Mouse (Mus musculus) midbrain, embryonic 14.5 days (tissue): ENCODE measurements at regions not wholly inside any gene's neighbourhood (a gene's known extent, or its start where the extent isn't known, plus 50 kb on each side); places are given as distances from the start of the nearest gene placed in this dataset.

Experiments used
- ATAC-seq: fragments of 200-750 bp; cut with Nextera tagmentation; 2 replicates; pipeline ENCODE4 v1.8.0; 2017; ENCODE audit warnings: moderate number of reproducible peaks, moderate library complexity; ENCODE audit not compliant: low FRiP score, low TSS enrichment
- DNase-seq: peaks from one replicate; pipeline ENCODE4 v3.0.0-alpha.2; 2015
- H3K27ac ChIP-seq: fragments of 300-500 bp; sonication (generic); replicated peaks from 2 replicates; pipeline ENCODE4 v1.5.1; 2014; ENCODE audit warnings: mild to moderate bottlenecking, low read depth, low read length, moderate library complexity
- H3K27me3 ChIP-seq: fragments of 300-500 bp; sonication (generic); 2 replicates; pipeline ENCODE4 v1.6.1; 2014; ENCODE audit warnings: low read length, control low read depth, mixed read lengths; ENCODE audit not compliant: control insufficient read depth, insufficient read depth
- H3K36me3 ChIP-seq: fragments of 300-500 bp; sonication (generic); 2 replicates; pipeline ENCODE4 v1.6.1; 2014; ENCODE audit warnings: low read length, control low read depth; ENCODE audit not compliant: control insufficient read depth, insufficient read depth
- H3K4me1 ChIP-seq: fragments of 300-500 bp; sonication (generic); 2 replicates; pipeline ENCODE4 v1.6.1; 2014; ENCODE audit warnings: mild to moderate bottlenecking, antibody characterized with exemption, low read length, control low read depth; ENCODE audit not compliant: control insufficient read depth, insufficient read depth
- H3K4me2 ChIP-seq: fragments of 300-500 bp; sonication (generic); 2 replicates; pipeline ENCODE4 v1.6.1; 2014; ENCODE audit warnings: mild to moderate bottlenecking, low read length, moderate library complexity
- H3K4me3 ChIP-seq: fragments of 300-500 bp; sonication (generic); replicated peaks from 2 replicates; pipeline ENCODE4 v1.5.1; 2014; ENCODE audit warnings: low read depth, low read length
- H3K9ac ChIP-seq: fragments of 300-500 bp; sonication (generic); replicated peaks from 2 replicates; pipeline ENCODE4 v1.6.1; 2014; ENCODE audit warnings: mild to moderate bottlenecking, low read length, moderate library complexity
- H3K9me3 ChIP-seq: fragments of 300-500 bp; sonication (generic); 2 replicates; pipeline ENCODE4 v1.6.1; 2016; ENCODE audit warnings: low read length, control low read depth, mixed read lengths; ENCODE audit not compliant: control insufficient read depth
- WGBS: fragments of 180-500 bp; shearing (Covaris S2); extraction: QIAGEN DNeasy Blood & Tissue Kit; methylation state at CpG from one replicate; pipeline ENCODE4 v1.1.7; 2014; 5-methylcytosine and 5-hydroxymethylcytosine counted together

DNA sequence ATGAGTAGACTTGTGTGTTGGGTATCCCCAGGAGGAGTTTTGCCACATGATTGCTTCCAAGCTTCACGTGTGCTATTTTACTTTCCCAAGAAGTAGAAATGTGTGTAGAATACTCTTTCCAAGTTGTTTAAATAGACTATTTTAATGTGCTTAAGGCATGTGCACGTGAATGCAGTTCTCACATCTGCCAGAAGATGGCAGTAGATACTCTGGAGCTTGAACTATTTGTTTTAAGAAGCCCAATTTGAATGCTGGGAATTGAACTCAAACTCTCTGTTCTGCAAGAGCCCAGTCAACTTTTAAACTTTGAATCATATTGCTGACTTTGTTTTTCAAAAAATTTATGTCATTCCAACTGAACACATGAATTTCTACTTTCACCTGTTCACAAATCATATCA lies 431.3 kb upstream of the Reg3g start:
- H3K27ac ChIP-seq, result no peak overlapping the region
- no peaks in the 10 kb centered on the region for H3K9me3 ChIP-seq
- DNase-seq (peak; percentile 65), ATAC-seq (no peak)
- no peaks in the 10 kb centered on the region for H3K36me3 ChIP-seq
- H3K4me3 ChIP-seq, result no peak overlapping the region
- WGBS, result 5% methylated on average over 2 of the region's 2 CpGs
- H3K27me3 ChIP-seq, result no peaks in the 10 kb centered on the region
- H3K4me1 ChIP-seq, result no peaks in the 10 kb centered on the region
- no peak overlapping the region for H3K9ac ChIP-seq
- no peak overlapping the region for H3K4me2 ChIP-seq

DNA sequence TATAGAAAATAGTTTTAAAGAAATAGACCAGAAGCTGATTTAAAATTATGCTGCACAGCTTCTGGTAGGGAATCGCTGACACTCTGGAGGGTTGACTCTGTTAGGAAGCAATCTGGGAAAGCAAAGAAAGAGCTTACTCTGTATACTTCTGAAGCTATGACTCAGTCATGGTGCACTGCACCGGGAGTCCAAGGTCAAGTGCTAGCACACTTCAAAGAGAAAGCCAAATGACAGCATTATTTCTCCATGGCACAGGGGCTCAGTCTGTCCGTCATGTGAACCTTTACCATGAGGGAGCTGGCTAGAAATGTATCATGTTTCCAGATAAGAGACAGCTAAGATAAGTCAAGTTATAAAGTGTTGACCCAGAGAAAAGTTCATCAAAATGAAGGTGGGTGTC lies 424.1 kb upstream of the Reg3g start:
- Histone ChIP-seq H3K9ac (no peak overlapping the region), H3K27me3 (no peaks in the 10 kb centered on the region), H3K9me3 (no peaks in the 10 kb centered on the region), H3K4me1 (no peaks in the 10 kb centered on the region), H3K4me2 (no peak overlapping the region), H3K4me3 (no peak overlapping the region), H3K27ac (no peak overlapping the region), H3K36me3 (no peaks in the 10 kb centered on the region)
- ATAC-seq (no peak), DNase-seq (no peak)
- 77% methylated on average over 3 of the region's 3 CpGs for WGBS

DNA sequence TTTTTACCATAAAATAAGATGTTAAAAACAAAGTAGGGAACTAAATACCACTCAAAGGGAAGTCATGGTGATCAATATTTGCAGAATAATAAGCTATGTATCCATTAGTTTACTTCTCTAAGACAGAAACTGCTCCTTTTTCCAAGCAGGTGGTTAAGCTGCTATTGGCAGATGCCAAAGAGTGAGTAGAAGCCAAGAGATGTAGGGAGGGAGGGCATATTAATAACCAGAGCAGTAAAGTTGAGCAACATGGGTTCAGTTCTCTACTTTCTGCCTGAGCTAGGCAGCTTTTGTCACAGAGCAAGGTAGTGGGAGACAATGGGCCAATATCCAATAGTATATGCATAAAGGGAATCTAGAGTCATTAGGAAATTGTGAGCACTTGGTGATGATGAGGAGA lies 394.4 kb upstream of the Reg3g start:
- no peak overlapping the region for H3K4me2 ChIP-seq
- ATAC-seq, result no peak
- no peaks in the 10 kb centered on the region for H3K27me3 ChIP-seq
- H3K9ac ChIP-seq, result no peak overlapping the region
- no peak overlapping the region for H3K4me3 ChIP-seq
- H3K27ac ChIP-seq, result no peak overlapping the region
- no peaks in the 10 kb centered on the region for H3K4me1 ChIP-seq
- H3K36me3 ChIP-seq, result no peaks in the 10 kb centered on the region
- no peaks in the 10 kb centered on the region for H3K9me3 ChIP-seq
- no peak for DNase-seq

DNA sequence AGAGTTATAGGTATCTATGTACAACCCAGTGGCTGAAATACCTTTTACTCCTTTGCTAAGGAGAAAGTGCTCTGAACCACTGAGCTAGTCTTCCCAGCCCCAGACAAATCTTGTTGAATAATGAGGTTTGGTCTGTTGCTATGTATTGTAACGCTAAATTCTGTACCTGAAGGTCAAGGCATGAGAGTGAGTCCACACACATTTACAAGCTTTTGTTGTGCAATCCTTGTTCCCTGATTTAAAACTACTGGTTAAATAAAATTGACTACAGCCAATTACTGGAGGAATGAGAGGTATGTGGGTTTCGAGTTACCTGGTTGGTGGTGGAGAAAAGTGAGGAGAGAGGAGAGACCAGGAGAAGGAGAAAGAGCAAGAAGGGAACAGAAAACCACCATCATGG lies 372.6 kb upstream of the Reg3g start:
- Histone ChIP-seq H3K4me2 (no peak overlapping the region), H3K4me1 (no peaks in the 10 kb centered on the region), H3K27me3 (no peaks in the 10 kb centered on the region), H3K4me3 (no peak overlapping the region), H3K36me3 (no peaks in the 10 kb centered on the region), H3K9ac (no peak overlapping the region), H3K9me3 (no peaks in the 10 kb centered on the region), H3K27ac (no peak overlapping the region)
- ATAC-seq, result no peak
- no peak for DNase-seq
- 73% methylated on average over 2 of the region's 2 CpGs for WGBS

DNA sequence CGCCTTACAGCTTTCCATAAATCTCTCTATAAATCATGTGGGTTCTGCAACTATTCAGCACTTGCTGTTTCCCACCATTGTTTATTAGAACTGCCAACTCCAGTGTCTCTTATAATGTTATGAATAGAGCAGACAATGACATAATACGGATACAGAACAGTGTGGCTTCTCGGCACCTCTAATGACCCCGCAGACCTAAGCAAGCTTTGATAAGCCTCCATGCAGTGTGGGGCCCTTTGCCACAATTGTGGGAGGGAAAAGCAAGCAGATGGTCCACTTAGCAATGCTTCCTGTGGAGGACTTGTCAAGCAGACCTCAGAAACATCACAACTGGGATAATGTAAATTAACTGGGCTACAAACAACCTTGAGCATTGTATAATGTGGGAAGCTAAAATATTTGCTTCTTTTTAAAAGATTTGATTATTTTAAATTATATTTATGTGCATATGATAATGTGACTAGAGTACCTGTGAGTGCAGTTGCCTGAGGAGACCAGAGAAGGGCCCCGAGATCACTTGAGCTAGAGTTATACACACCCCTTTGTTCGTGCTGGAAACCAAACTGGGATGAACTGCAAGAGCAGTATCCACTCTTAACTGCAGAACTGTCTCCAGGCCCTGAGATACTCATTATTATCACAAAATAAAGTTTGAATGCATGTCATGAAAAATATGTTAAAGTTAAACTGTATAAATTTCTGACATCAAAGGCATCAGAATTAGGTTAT lies 357.4 kb upstream of the Reg3g start:
- Histone ChIP-seq H3K4me3 (no peak overlapping the region), H3K27ac (no peak overlapping the region), H3K4me1 (no peaks in the 10 kb centered on the region), H3K9me3 (no peaks in the 10 kb centered on the region), H3K27me3 (no peaks in the 10 kb centered on the region), H3K4me2 (no peak overlapping the region), H3K9ac (no peak overlapping the region), H3K36me3 (no peaks in the 10 kb centered on the region)
- ATAC-seq (no peak), DNase-seq (peak; percentile 6)
- WGBS, result 54% methylated on average over 6 of the region's 6 CpGs

DNA sequence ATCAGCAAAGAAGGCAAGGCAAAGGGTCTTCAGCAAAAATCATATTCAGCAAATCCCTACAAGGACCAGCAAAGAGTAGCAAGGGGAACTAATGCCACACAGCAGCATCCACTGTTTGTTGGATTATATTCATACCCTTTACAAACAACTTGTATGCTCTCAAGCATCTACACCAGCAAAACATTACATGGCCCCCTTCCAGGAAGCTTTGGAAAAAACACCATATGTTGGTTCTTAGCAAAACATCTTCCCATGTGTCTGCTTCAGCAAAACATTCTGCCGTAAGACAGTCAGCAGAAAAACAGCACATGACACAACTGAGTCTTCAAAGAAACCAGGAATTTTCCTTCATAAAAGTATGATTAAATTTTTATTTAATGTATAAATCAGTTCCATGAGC lies 352.6 kb upstream of the Reg3g start:
- no peak overlapping the region for H3K4me2 ChIP-seq
- WGBS, result 98% methylated on average over 1 of the region's 1 CpGs
- H3K9me3 ChIP-seq, result no peaks in the 10 kb centered on the region
- no peak overlapping the region for H3K9ac ChIP-seq
- no peaks in the 10 kb centered on the region for H3K36me3 ChIP-seq
- no peak overlapping the region for H3K27ac ChIP-seq
- H3K4me1 ChIP-seq, result no peaks in the 10 kb centered on the region
- ATAC-seq (no peak), DNase-seq (no peak)
- H3K27me3 ChIP-seq, result no peaks in the 10 kb centered on the region
- no peak overlapping the region for H3K4me3 ChIP-seq

DNA sequence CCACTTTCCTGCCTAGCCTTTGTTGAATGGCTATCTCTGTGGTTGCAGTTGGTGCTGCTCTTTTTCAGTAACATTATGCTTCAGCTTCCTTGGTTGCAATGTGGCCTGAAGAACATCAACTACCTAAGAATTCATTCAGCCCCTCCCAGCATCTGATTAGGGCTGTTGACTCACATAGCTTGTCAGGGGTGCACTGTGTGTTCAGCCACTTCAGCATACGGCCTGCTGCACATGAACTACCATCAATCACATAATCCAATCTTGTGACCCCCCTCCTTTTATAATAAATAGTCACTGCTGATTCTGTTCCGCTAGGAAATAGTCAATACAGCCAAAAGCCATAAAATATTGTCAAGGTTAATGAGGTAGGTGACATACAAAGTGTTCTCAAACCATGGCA lies 328.3 kb upstream of the Reg3g start:
- ATAC-seq, result no peak
- WGBS, result 78% methylated on average over 2 of the region's 2 CpGs

DNA sequence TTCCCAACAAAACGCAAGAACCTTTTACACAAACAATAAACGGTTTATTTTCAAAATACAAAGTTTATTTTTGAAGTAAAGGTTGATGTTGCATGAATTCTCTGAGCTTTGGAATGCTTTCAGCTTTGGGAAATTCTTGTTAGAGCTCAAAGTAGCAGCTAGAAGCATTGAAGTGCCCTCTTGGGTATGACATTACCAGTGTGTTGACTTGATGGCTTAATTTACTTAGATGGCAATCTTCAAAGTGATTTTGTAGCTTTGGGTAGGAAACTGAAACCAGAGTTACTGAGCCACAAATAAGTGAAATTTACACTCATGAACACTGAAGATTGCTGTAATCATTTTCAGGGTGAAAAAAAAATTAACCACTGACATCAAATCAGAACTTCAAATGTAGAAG lies 320.3 kb upstream of the Reg3g start:
- Histone ChIP-seq H3K36me3 (no peaks in the 10 kb centered on the region), H3K9me3 (no peaks in the 10 kb centered on the region), H3K4me1 (no peaks in the 10 kb centered on the region), H3K9ac (no peak overlapping the region), H3K4me3 (no peak overlapping the region), H3K4me2 (no peak overlapping the region), H3K27ac (no peak overlapping the region), H3K27me3 (no peaks in the 10 kb centered on the region)
- no peak for ATAC-seq
- 83% methylated on average over 2 of the region's 2 CpGs for WGBS
- no peak for DNase-seq

More for the DNA sequence above, 328.3 kb upstream of the Reg3g start:
- H3K27me3 ChIP-seq, result no peaks in the 10 kb centered on the region
- H3K36me3 ChIP-seq, result no peaks in the 10 kb centered on the region
- H3K9me3 ChIP-seq, result no peaks in the 10 kb centered on the region
- DNase-seq, result no peak
- H3K4me2 ChIP-seq, result no peak overlapping the region
- no peaks in the 10 kb centered on the region for H3K4me1 ChIP-seq
- H3K4me3 ChIP-seq, result no peak overlapping the region
- no peak overlapping the region for H3K9ac ChIP-seq
- H3K27ac ChIP-seq, result no peak overlapping the region

DNA sequence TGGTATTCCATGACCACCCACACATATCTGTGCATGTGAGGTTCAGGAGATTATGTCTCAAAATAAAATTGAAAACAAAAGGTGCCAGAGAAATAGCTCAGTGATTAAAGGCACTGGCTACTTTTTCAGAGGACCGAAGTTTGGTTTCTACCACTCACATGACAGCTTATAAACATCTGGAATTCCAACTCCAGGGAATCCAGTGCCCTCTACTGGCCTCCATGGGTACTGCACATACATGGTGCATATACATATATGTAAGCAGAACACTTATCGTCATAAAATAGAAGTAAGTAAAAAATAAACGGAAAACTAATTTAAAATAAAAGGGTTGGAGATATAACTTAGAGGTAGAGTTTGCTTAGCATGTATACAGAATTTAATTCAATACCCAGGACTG lies 288.9 kb upstream of the Reg3g start:
- H3K4me1 ChIP-seq, result no peaks in the 10 kb centered on the region
- H3K27me3 ChIP-seq, result no peaks in the 10 kb centered on the region
- no peaks in the 10 kb centered on the region for H3K36me3 ChIP-seq
- DNase-seq (no peak), ATAC-seq (no peak)
- H3K9me3 ChIP-seq, result no peaks in the 10 kb centered on the region
- no peak overlapping the region for H3K4me2 ChIP-seq
- 95% methylated on average over 3 of the region's 3 CpGs for WGBS
- no peak overlapping the region for H3K27ac ChIP-seq
- H3K9ac ChIP-seq, result no peak overlapping the region
- H3K4me3 ChIP-seq, result no peak overlapping the region
